Mouse (Mus musculus): ENCODE results near the gene Agt.

Gene Agt

GRCm38 (mm10) chr8:124551011-124551661 is 18.4 kb downstream of the Agt start:
- no peak for DNase-seq

- no peak for DNase-seq
Measured at GRCm38 (mm10) chr8:124548187-124548586, 21.3 kb downstream of the Agt start.

GRCm38 (mm10) chr8:124547269-124547668 is 22.2 kb downstream of the Agt start:
- DNase-seq: no peak

- DNase-seq: no peak
Measured at GRCm38 (mm10) chr8:124546815-124547214, 22.7 kb downstream of the Agt start.

GRCm38 (mm10) chr8:124546371-124546770 is 23.1 kb downstream of the Agt start:
- no peak for DNase-seq

- DNase-seq: no peak
Measured at GRCm38 (mm10) chr8:124543272-124543671, 26.2 kb downstream of the Agt start.

- DNase-seq: no peak
Measured at GRCm38 (mm10) chr8:124542001-124542400, 27.5 kb downstream of the Agt start.

GRCm38 (mm10) chr8:124540906-124541305 is 28.6 kb downstream of the Agt start:
- DNase-seq: no peak

GRCm38 (mm10) chr8:124535451-124535850 is 34.1 kb downstream of the Agt start:
- DNase-seq: no peak

GRCm38 (mm10) chr8:124532626-124533025 is 36.9 kb downstream of the Agt start:
- DNase-seq: no peak

GRCm38 (mm10) chr8:124530996-124531395 is 38.5 kb downstream of the Agt start:
- DNase-seq: no peak

GRCm38 (mm10) chr8:124530556-124530955 is 39.0 kb downstream of the Agt start:
- no peak for DNase-seq

- peak; percentile 40 for DNase-seq
Measured at GRCm38 (mm10) chr8:124530076-124530475, 39.4 kb downstream of the Agt start.

GRCm38 (mm10) chr8:124526261-124526660 is 43.2 kb downstream of the Agt start:
- no peak for DNase-seq

- peak; percentile 56 for DNase-seq
Measured at GRCm38 (mm10) chr8:124521946-124522345, 47.6 kb downstream of the Agt start.

GRCm38 (mm10) chr8:124520249-124521080 is 49.0 kb downstream of the Agt start, which contains the start of gene Cog2:
Cog2 (plus strand) TSS chr8:124520767.
- DNase-seq: peak; percentile 86

GRCm38 (mm10) chr8:124517142-124517541 is 52.4 kb downstream of the Agt start:
- DNase-seq: no peak

- DNase-seq: no peak
Measured at GRCm38 (mm10) chr8:124516525-124516924, 53.0 kb downstream of the Agt start.

- no peak for DNase-seq
Measured at GRCm38 (mm10) chr8:124516039-124516438, 53.5 kb downstream of the Agt start.

- DNase-seq: no peak
Measured at GRCm38 (mm10) chr8:124509156-124509555, 60.4 kb downstream of the Agt start.

GRCm38 (mm10) chr8:124508321-124508695 is 61.2 kb downstream of the Agt start:
- DNase-seq: no peak

GRCm38 (mm10) chr8:124507572-124508320 is 61.8 kb downstream of the Agt start:
- no peak for DNase-seq
